Mouse (Mus musculus) myocyte (in vitro differentiated cells): Measurements from ENCODE around the gene Camk2d. TPM values are rescaled to one million over a fixed set of nuclear protein-coding genes. Genes with fewer than 3 reads are reported as not detected.
A peak's percentile ranks its signal among the peaks of the same experiment; 100 is the strongest.

Experiments
- H3K27me3 ChIP-seq: one replicate; pipeline ENCODE4 v1.6.1; 2011; ENCODE audit not compliant: control insufficient read depth, insufficient read depth, insufficient read length
- H3K36me3 ChIP-seq: one replicate; pipeline ENCODE4 v1.6.1; 2011; ENCODE audit not compliant: control insufficient read depth, insufficient read depth
- H3K4me2 ChIP-seq: one replicate; pipeline ENCODE4 v1.6.1; 2011; ENCODE audit warnings: low read depth, control low read depth
- H3K4me3 ChIP-seq: one replicate; pipeline ENCODE4 v1.5.1; 2011; ENCODE audit warnings: mild to moderate bottlenecking, control low read depth, moderate library complexity
- H3K79me2 ChIP-seq: one replicate; pipeline ENCODE4 v1.6.1; 2011; ENCODE audit not compliant: control insufficient read depth, insufficient read depth
- H3ac ChIP-seq: one replicate; pipeline ENCODE4 v1.6.1; 2011; ENCODE audit not compliant: control insufficient read depth, insufficient read length
- CEBPB ChIP-seq: IDR thresholded peaks from 2 replicates; pipeline ENCODE4 v1.6.1; 2011; ENCODE audit warnings: mild to moderate bottlenecking, moderate library complexity; ENCODE audit not compliant: poor library complexity, insufficient read depth, severe bottlenecking
- E2F4 ChIP-seq: IDR thresholded peaks from one replicate; pipeline ENCODE4 v1.6.1; 2011; ENCODE audit warnings: mild to moderate bottlenecking, control low read depth, moderate library complexity; ENCODE audit not compliant: insufficient read depth
- MAX ChIP-seq: IDR thresholded peaks from one replicate; pipeline ENCODE4 v1.6.1; 2011; ENCODE audit warnings: low read depth, mild to moderate bottlenecking, control low read depth
- MYOD1 ChIP-seq, 3 experiments: IDR thresholded peaks; one replicate each; pipeline ENCODE4 v1.6.1; 2011; ENCODE audit warnings: control low read depth in 2 of 3, low read depth in 2 of 3, mild to moderate bottlenecking in 2 of 3, moderate library complexity in 1 of 3; ENCODE audit not compliant: insufficient read length in 2 of 3, control insufficient read depth in 1 of 3
- MYOG ChIP-seq, 3 experiments: IDR thresholded peaks; one replicate each; pipeline ENCODE4 v1.6.1; 2011; ENCODE audit warnings: control low read depth in 2 of 3, low read depth in 2 of 3, mild to moderate bottlenecking in 2 of 3; ENCODE audit not compliant: insufficient read length in 2 of 3, control insufficient read depth in 1 of 3, insufficient read depth in 1 of 3
- POLR2A ChIP-seq: IDR thresholded peaks from one replicate; pipeline ENCODE4 v1.6.1; 2011; ENCODE audit warnings: low read depth, mild to moderate bottlenecking, control low read depth, moderate library complexity; ENCODE audit not compliant: insufficient read length
- POLR2AphosphoS2 ChIP-seq: IDR thresholded peaks from one replicate; pipeline ENCODE4 v1.6.1; 2011; ENCODE audit warnings: low read depth, control low read depth; ENCODE audit not compliant: insufficient read length
- REST ChIP-seq: IDR thresholded peaks from one replicate; pipeline ENCODE4 v1.6.1; 2011; ENCODE audit warnings: mild to moderate bottlenecking, control low read depth, moderate library complexity; ENCODE audit not compliant: insufficient read depth, insufficient read length
- SRF ChIP-seq: IDR thresholded peaks from one replicate; pipeline ENCODE4 v1.6.1; 2011; ENCODE audit warnings: low read depth; ENCODE audit not compliant: control insufficient read depth, insufficient read length
- TCF12 ChIP-seq: IDR thresholded peaks from one replicate; pipeline ENCODE4 v1.6.1; 2011; ENCODE audit warnings: mild to moderate bottlenecking, control low read depth; ENCODE audit not compliant: poor library complexity, insufficient read depth, severe bottlenecking
- TCF3 ChIP-seq: IDR thresholded peaks from one replicate; pipeline ENCODE4 v1.6.1; 2011; ENCODE audit warnings: low read depth, control low read depth; ENCODE audit not compliant: insufficient read length
- USF1 ChIP-seq: IDR thresholded peaks from one replicate; pipeline ENCODE4 v1.6.1; 2011; ENCODE audit warnings: low read depth, mild to moderate bottlenecking, control low read depth, moderate library complexity
- polyA plus RNA-seq: library from polyadenylated mRNA; unstranded; fragments of >200 nt; fragmentation: generic; extraction: Trizol; gene quantifications from one replicate; pipeline ENCODE4 v1.2.1, GENCODE M21; 2012; ENCODE audit warnings: missing spikeins

The Camk2d gene
- polyA plus RNA-seq = 22.1 TPM

DNA sequence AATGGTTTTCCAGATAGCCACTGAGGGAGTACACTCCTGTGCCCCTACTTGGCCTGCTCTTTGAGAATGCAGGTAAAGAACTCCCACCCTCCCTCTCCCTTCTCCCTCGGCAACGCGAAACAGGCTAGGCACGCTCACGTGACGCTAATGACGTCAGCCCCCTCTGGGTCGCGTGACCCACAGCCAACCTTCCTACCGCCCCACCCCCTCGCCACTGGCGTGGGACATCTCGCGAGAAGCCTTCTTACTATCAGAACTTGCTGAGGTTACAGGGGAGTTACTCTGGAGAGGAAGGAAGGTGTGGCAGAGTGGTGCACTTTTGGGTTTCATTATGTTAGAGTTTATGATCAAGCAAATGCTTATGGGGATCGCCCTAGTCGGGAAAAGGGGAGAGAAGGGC is at the start of gene Camk2d:
TSS of gene Camk2d (plus strand) at position 217 of the 400 bp plus-strand sequence.
- TF ChIP-seq USF1 = peak; percentile 99
- peak; percentile 53 for TF ChIP-seq POLR2AphosphoS2
- TF ChIP-seq MYOG (IDR thresholded peaks at IDR 0.05; ENCODE audit: control insufficient read depth in 1 of 3, insufficient read depth in 1 of 3, insufficient read length in 2 of 3, low read depth in 2 of 3) = peak in 1 of 3 experiments; percentile 34
- no peak for TF ChIP-seq TCF3
- peak; percentile 55 for TF ChIP-seq POLR2A
- Histone ChIP-seq H3K79me2 (peaks cover 38% of the 10 kb centered on the region), H3K4me2 (peak within 1 kb of the TSS; percentile 91), H3K36me3 (no peaks in the 10 kb centered on the region), H3K27me3 (no peaks in the 10 kb centered on the region), H3ac (peak within 1 kb of the TSS; percentile 59), H3K4me3 (peak within 1 kb of the TSS; percentile 83)

DNA sequence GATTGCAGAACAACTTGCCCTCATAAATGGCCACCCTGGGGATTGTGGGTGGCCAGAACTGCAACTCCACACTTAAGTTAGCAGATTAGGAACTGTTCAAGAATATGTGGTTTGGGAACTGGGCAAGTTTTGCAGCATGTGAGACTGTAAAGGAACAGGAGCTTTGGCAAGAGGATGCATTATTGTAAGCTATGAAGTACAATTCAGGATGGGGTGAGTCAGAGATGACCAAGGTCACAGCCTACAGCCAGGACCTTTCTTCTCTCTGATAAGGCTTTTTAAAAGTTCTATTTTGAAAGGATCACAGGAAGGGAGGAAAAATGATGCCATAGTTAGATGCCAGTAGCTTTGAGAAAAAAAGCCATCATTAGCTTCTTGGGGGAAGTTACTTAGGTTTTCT is 48.2 kb upstream of the Camk2d start:
- no peak overlapping the region for H3K4me2 ChIP-seq
- H3K4me3 ChIP-seq = no peak overlapping the region
- H3K79me2 ChIP-seq = no peaks in the 10 kb centered on the region
- H3ac ChIP-seq = no peak overlapping the region
- H3K27me3 ChIP-seq = no peaks in the 10 kb centered on the region
- no peaks in the 10 kb centered on the region for H3K36me3 ChIP-seq
- TF ChIP-seq TCF3 (no peak), USF1 (no peak), MAX (no peak), MYOG (IDR thresholded peaks at IDR 0.05; ENCODE audit: control insufficient read depth in 1 of 3, insufficient read depth in 1 of 3, insufficient read length in 2 of 3, low read depth in 2 of 3) (no peak), E2F4 (no peak), MYOD1 (IDR thresholded peaks at IDR 0.05; ENCODE audit: control insufficient read depth in 1 of 3, insufficient read length in 2 of 3, low read depth in 2 of 3) (no peak), CEBPB (no peak), REST (no peak), POLR2AphosphoS2 (no peak), TCF12 (no peak)

DNA sequence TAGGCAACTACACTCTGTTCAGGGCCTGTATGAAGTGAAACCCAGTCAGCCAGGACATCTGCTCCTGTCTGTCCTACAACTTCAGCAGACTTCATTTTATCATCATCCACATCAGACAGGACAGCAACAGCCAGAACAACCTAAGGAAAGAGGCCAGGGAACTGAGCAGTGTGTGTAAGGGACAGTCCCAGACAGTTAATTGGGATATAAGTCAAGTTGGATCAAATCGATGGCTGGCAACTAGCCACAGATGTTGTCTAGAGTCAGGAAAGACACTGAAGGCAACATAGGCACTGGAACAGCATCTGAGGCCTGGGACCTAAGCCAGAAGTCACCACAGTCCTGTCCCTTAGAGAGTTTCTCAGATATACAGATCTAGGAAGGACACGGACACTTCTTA is 32.5 kb upstream of the Camk2d start:
- Histone ChIP-seq H3K4me2 (no peak overlapping the region), H3K27me3 (no peaks in the 10 kb centered on the region), H3K36me3 (no peaks in the 10 kb centered on the region), H3ac (no peak overlapping the region), H3K79me2 (no peaks in the 10 kb centered on the region), H3K4me3 (no peak overlapping the region)
- no peak for TF ChIP-seq POLR2A
- peak in 2 of 3 experiments; percentile 27 to 52 for TF ChIP-seq MYOD1 (IDR thresholded peaks at IDR 0.05; ENCODE audit: control insufficient read depth in 1 of 3, insufficient read length in 2 of 3, low read depth in 2 of 3)

DNA sequence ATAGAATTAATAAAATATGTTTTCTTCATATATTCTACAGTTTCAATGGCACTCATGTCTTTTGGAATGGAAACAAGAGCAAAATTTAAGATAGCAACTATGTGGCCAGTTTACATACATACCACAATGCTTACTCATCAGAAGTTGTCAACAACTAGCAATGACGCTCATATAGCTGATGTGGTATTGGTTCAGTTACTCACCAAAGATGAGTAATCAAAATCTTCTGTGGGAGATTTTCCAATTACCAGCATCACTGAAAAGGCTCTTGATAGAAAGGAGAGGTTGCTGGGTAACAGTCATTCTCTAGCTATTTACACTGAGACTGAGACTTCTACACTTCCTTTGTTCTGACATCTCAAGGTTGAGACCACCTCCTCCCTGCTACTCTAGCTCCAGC is 25.5 kb upstream of the Camk2d start:
- Histone ChIP-seq H3K79me2 (no peaks in the 10 kb centered on the region), H3K4me2 (peak overlapping the region; percentile 2), H3K4me3 (no peak overlapping the region), H3K36me3 (no peaks in the 10 kb centered on the region), H3K27me3 (no peaks in the 10 kb centered on the region), H3ac (no peak overlapping the region)
- TF ChIP-seq POLR2AphosphoS2 = no peak
- TF ChIP-seq SRF = no peak
- no peak for TF ChIP-seq CEBPB
- TF ChIP-seq POLR2A = no peak
- no peak for TF ChIP-seq MAX
- TF ChIP-seq USF1 = no peak
- TF ChIP-seq E2F4 = no peak
- TF ChIP-seq REST = no peak
- TF ChIP-seq TCF3 = no peak
- no peak for TF ChIP-seq MYOD1 (IDR thresholded peaks at IDR 0.05; ENCODE audit: control insufficient read depth in 1 of 3, insufficient read length in 2 of 3, low read depth in 2 of 3)
- TF ChIP-seq MYOG (IDR thresholded peaks at IDR 0.05; ENCODE audit: control insufficient read depth in 1 of 3, insufficient read depth in 1 of 3, insufficient read length in 2 of 3, low read depth in 2 of 3) = no peak
- no peak for TF ChIP-seq TCF12

DNA sequence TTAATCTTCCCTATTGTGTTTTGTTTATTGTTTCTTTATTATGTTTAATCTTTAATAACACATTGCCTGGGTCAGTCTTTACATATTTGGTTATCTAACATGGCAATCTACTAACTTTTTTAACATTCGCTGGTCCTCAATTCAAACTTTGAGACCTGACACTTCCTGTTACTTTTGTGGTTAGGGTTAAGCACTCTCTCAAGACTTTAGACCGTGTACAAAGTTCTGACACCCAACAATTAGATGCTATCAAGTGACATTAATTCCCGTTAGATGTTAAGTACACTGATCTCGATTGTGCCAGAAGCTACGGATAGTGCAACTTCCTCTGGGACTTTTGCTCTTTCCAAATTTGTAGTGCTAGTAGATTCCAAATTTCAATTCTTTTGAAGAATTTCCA is 23.2 kb upstream of the Camk2d start:
- H3ac ChIP-seq = no peak overlapping the region
- no peak overlapping the region for H3K4me2 ChIP-seq
- H3K4me3 ChIP-seq = no peak overlapping the region
- H3K27me3 ChIP-seq = no peaks in the 10 kb centered on the region
- no peaks in the 10 kb centered on the region for H3K79me2 ChIP-seq
- H3K36me3 ChIP-seq = no peaks in the 10 kb centered on the region
- TF ChIP-seq MYOG (IDR thresholded peaks at IDR 0.05; ENCODE audit: control insufficient read depth in 1 of 3, insufficient read depth in 1 of 3, insufficient read length in 2 of 3, low read depth in 2 of 3) = no peak
- no peak for TF ChIP-seq TCF3
- no peak for TF ChIP-seq E2F4
